Mouse (Mus musculus): ENCODE results near the gene Ppp1r12b. TPM values are rescaled to one million over a fixed set of nuclear protein-coding genes. Genes with fewer than 3 reads are reported as not detected.

Gene Ppp1r12b
- polyA plus RNA-seq, 1 experiment from 2014 or later = 5.4 TPM

- no peak for TF ChIP-seq CTCF (IDR thresholded peaks at IDR 0.05)
- no peak for TF ChIP-seq EP300 (IDR thresholded peaks at IDR 0.05)
- Histone ChIP-seq H3K9ac (replicated peaks; ENCODE audit: low read depth) (no peak overlapping the region), H3K4me1 (ENCODE audit: insufficient read depth, low read depth, low read length) (no peaks in the 10 kb centered on the region), H3K36me3 (ENCODE audit: insufficient read depth, low read length) (no peaks in the 10 kb centered on the region), H3K4me3 (ENCODE audit: low read depth, low read length) (no peak overlapping the region), H3K9me3 (ENCODE audit: low read length) (no peaks in the 10 kb centered on the region), H3K27me3 (replicated peaks; ENCODE audit: insufficient read depth, low read length) (no peaks in the 10 kb centered on the region), H3K4me2 (replicated peaks; ENCODE audit: low read depth, low read length) (no peak overlapping the region), H3K27ac (ENCODE audit: low read length) (no peak overlapping the region)
- DNase-seq (ENCODE audit: low spot score) (no peak), ATAC-seq (no peak)
- 33% methylated on average over 8 of the region's 8 CpGs for WGBS
These were observed 228.5 kb downstream of the Ppp1r12b start for GRCm38 (mm10) chr1:134727256-134727655.

- Histone ChIP-seq H3K4me3 (ENCODE audit: low read depth, low read length) (no peak overlapping the region), H3K4me1 (ENCODE audit: insufficient read depth, low read depth, low read length) (no peaks in the 10 kb centered on the region), H3K4me2 (replicated peaks; ENCODE audit: low read depth, low read length) (no peak overlapping the region), H3K27ac (ENCODE audit: low read length) (no peak overlapping the region), H3K9me3 (ENCODE audit: low read length) (no peaks in the 10 kb centered on the region), H3K9ac (replicated peaks; ENCODE audit: low read depth) (no peak overlapping the region), H3K36me3 (ENCODE audit: insufficient read depth, low read length) (no peaks in the 10 kb centered on the region), H3K27me3 (replicated peaks; ENCODE audit: insufficient read depth, low read length) (no peaks in the 10 kb centered on the region)
- TF ChIP-seq EP300 (IDR thresholded peaks at IDR 0.05) = no peak
- TF ChIP-seq CTCF (IDR thresholded peaks at IDR 0.05) = no peak
- ATAC-seq (no peak), DNase-seq (ENCODE audit: low spot score) (no peak)
- 89% methylated on average over 7 of the region's 7 CpGs for WGBS
These were observed 229.3 kb downstream of the Ppp1r12b start for GRCm38 (mm10) chr1:134726480-134726879.

GRCm38 (mm10) chr1:134725276-134725675 lies 230.5 kb downstream of the Ppp1r12b start:
- Histone ChIP-seq H3K27me3 (replicated peaks; ENCODE audit: insufficient read depth, low read length) (no peaks in the 10 kb centered on the region), H3K9ac (replicated peaks; ENCODE audit: low read depth) (no peak overlapping the region), H3K4me3 (ENCODE audit: low read depth, low read length) (no peak overlapping the region), H3K36me3 (ENCODE audit: insufficient read depth, low read length) (no peaks in the 10 kb centered on the region), H3K4me1 (ENCODE audit: insufficient read depth, low read depth, low read length) (no peaks in the 10 kb centered on the region), H3K27ac (ENCODE audit: low read length) (no peak overlapping the region), H3K4me2 (replicated peaks; ENCODE audit: low read depth, low read length) (no peak overlapping the region), H3K9me3 (ENCODE audit: low read length) (no peaks in the 10 kb centered on the region)
- WGBS = 26% methylated on average over 5 of the region's 5 CpGs
- DNase-seq (ENCODE audit: low spot score) (peak; percentile 73), ATAC-seq (no peak)
- TF ChIP-seq EP300 (IDR thresholded peaks at IDR 0.05) = no peak
- TF ChIP-seq CTCF (IDR thresholded peaks at IDR 0.05) = peak; percentile 72

- DNase-seq (ENCODE audit: low spot score) (no peak), ATAC-seq (no peak)
- Histone ChIP-seq H3K27me3 (replicated peaks; ENCODE audit: insufficient read depth, low read length) (no peaks in the 10 kb centered on the region), H3K9me3 (ENCODE audit: low read length) (no peaks in the 10 kb centered on the region), H3K4me3 (ENCODE audit: low read depth, low read length) (no peak overlapping the region), H3K4me2 (replicated peaks; ENCODE audit: low read depth, low read length) (no peak overlapping the region), H3K9ac (replicated peaks; ENCODE audit: low read depth) (no peak overlapping the region), H3K36me3 (ENCODE audit: insufficient read depth, low read length) (no peaks in the 10 kb centered on the region), H3K4me1 (ENCODE audit: insufficient read depth, low read depth, low read length) (no peaks in the 10 kb centered on the region), H3K27ac (ENCODE audit: low read length) (no peak overlapping the region)
- TF ChIP-seq CTCF (IDR thresholded peaks at IDR 0.05) = no peak
- TF ChIP-seq EP300 (IDR thresholded peaks at IDR 0.05) = no peak
- 88% methylated on average over 7 of the region's 7 CpGs for WGBS
These were observed 232.9 kb downstream of the Ppp1r12b start for GRCm38 (mm10) chr1:134722891-134723290.

- Histone ChIP-seq H3K27ac (ENCODE audit: low read length) (no peak overlapping the region), H3K9me3 (ENCODE audit: low read length) (no peaks in the 10 kb centered on the region), H3K4me2 (replicated peaks; ENCODE audit: low read depth, low read length) (no peak overlapping the region), H3K9ac (replicated peaks; ENCODE audit: low read depth) (no peak overlapping the region), H3K4me1 (ENCODE audit: insufficient read depth, low read depth, low read length) (no peaks in the 10 kb centered on the region), H3K27me3 (replicated peaks; ENCODE audit: insufficient read depth, low read length) (no peaks in the 10 kb centered on the region), H3K4me3 (ENCODE audit: low read depth, low read length) (no peak overlapping the region), H3K36me3 (ENCODE audit: insufficient read depth, low read length) (no peaks in the 10 kb centered on the region)
- 76% methylated on average over 5 of the region's 5 CpGs for WGBS
- no peak for ATAC-seq
- no peak for DNase-seq (ENCODE audit: low spot score)
- TF ChIP-seq CTCF (IDR thresholded peaks at IDR 0.05) (no peak), EP300 (IDR thresholded peaks at IDR 0.05) (no peak)
These were observed 234.3 kb downstream of the Ppp1r12b start for GRCm38 (mm10) chr1:134721486-134721885.

GRCm38 (mm10) chr1:134719718-134720304 lies 235.9 kb downstream of the Ppp1r12b start:
- Histone ChIP-seq H3K27ac (ENCODE audit: low read length) (no peak overlapping the region), H3K9ac (replicated peaks; ENCODE audit: low read depth) (no peak overlapping the region)

GRCm38 (mm10) chr1:134715092-134715491 lies 240.7 kb downstream of the Ppp1r12b start:
- no peaks in the 10 kb centered on the region for H3K4me1 ChIP-seq (ENCODE audit: insufficient read depth, low read depth, low read length)
- no peaks in the 10 kb centered on the region for H3K9me3 ChIP-seq (ENCODE audit: low read length)
- no peak overlapping the region for H3K4me3 ChIP-seq (ENCODE audit: low read depth, low read length)
- 57% methylated on average over 5 of the region's 5 CpGs for WGBS
- no peak overlapping the region for H3K9ac ChIP-seq (replicated peaks; ENCODE audit: low read depth)
- no peak for DNase-seq (ENCODE audit: low spot score)
- H3K27me3 ChIP-seq (replicated peaks; ENCODE audit: insufficient read depth, low read length) = peaks cover 3% of the 10 kb centered on the region; the same call in 1 of the 2 replicates
- no peak overlapping the region for H3K27ac ChIP-seq (ENCODE audit: low read length)
- no peak overlapping the region for H3K4me2 ChIP-seq (replicated peaks; ENCODE audit: low read depth, low read length)
- TF ChIP-seq EP300 (IDR thresholded peaks at IDR 0.05) (no peak), CTCF (IDR thresholded peaks at IDR 0.05) (no peak)
- H3K36me3 ChIP-seq (ENCODE audit: insufficient read depth, low read length) = no peaks in the 10 kb centered on the region
- ATAC-seq = no peak

More at GRCm38 (mm10) chr1:134719718-134720304, 235.9 kb downstream of the Ppp1r12b start:
- no peak overlapping the region for H3K4me3 ChIP-seq (ENCODE audit: low read depth, low read length)
- no peaks in the 10 kb centered on the region for H3K9me3 ChIP-seq (ENCODE audit: low read length)
- H3K36me3 ChIP-seq (ENCODE audit: insufficient read depth, low read length) = no peaks in the 10 kb centered on the region
- TF ChIP-seq EP300 (IDR thresholded peaks at IDR 0.05) = no peak
- TF ChIP-seq CTCF (IDR thresholded peaks at IDR 0.05) = no peak
- ATAC-seq = no peak
- H3K4me1 ChIP-seq (ENCODE audit: insufficient read depth, low read depth, low read length) = no peaks in the 10 kb centered on the region
- DNase-seq (ENCODE audit: low spot score) = no peak
- H3K4me2 ChIP-seq (replicated peaks; ENCODE audit: low read depth, low read length) = no peak overlapping the region
- H3K27me3 ChIP-seq (replicated peaks; ENCODE audit: insufficient read depth, low read length) = no peaks in the 10 kb centered on the region
- 64% methylated on average over 12 of the region's 12 CpGs for WGBS
